Mouse (Mus musculus) E14TG2a.4 (cell line): ENCODE measurements around the gene Gnas.

ENCODE experiments used
- CTCF ChIP-seq: conservative IDR thresholded peaks from 2 replicates; pipeline ENCODE4 v1.5.1; 2014; ENCODE audit warnings: low read length
- POU5F1 ChIP-seq: IDR thresholded peaks from 2 replicates; pipeline ENCODE4 v1.6.1; 2014; ENCODE audit warnings: low read length, borderline replicate concordance

DNA sequence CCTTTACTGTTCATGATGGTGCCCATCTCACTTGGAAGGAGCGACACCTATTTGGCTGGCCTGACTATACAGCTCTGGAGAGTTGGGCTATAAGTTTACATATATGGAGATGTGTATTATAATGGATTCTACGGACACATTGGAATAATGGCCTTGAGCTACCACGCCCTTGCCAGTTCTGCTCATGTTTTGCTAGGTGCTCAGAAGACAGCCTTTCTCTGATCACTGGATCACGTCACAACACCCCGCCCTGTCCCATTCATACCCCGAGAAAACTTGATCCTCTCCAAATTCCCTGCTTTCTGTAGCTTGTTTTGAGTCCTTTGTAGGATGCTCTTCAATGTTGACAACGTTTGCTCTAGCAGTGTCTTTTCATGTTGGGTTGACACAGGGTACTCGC lies 19.9 kb upstream of the Gnas start:
- no peak for TF ChIP-seq CTCF
- no peak for TF ChIP-seq POU5F1
